Mouse (Mus musculus) liver, embryonic 11.5 days (tissue): Measurements from ENCODE around the gene Cnbp. TPM values are rescaled to one million over a fixed set of nuclear protein-coding genes. Genes with fewer than 3 reads are reported as not detected.

Source experiments
- ATAC-seq: fragments of 200-750 bp; cut with Nextera tagmentation; replicated peaks from 2 replicates; pipeline ENCODE4 v1.8.0; 2017; ENCODE audit warnings: moderate number of reproducible peaks, mild to moderate bottlenecking, moderate TSS enrichment, moderate library complexity; ENCODE audit not compliant: low FRiP score
- DNase-seq: peaks from one replicate; pipeline ENCODE4 v3.0.0-alpha.2; 2017; ENCODE audit warnings: low spot score
- H3K27ac ChIP-seq: fragments of 300-500 bp; sonication (generic); 2 replicates; pipeline ENCODE4 v1.5.1; 2014; ENCODE audit warnings: mild to moderate bottlenecking, low read depth, low read length, control low read depth
- H3K27me3 ChIP-seq: fragments of 300-500 bp; sonication (generic); replicated peaks from 2 replicates; pipeline ENCODE4 v1.6.1; 2014; ENCODE audit warnings: low read length, mixed read lengths; ENCODE audit not compliant: control insufficient read depth, insufficient read depth
- H3K36me3 ChIP-seq: fragments of 300-500 bp; sonication (generic); 2 replicates; pipeline ENCODE4 v1.6.1; 2014; ENCODE audit warnings: mild to moderate bottlenecking, low read length, moderate library complexity, mixed read lengths; ENCODE audit not compliant: control insufficient read depth, insufficient read depth
- H3K4me1 ChIP-seq: fragments of 300-500 bp; sonication (generic); replicated peaks from 2 replicates; pipeline ENCODE4 v1.6.1; 2014; ENCODE audit warnings: low read length, mixed read lengths; ENCODE audit not compliant: control insufficient read depth, insufficient read depth
- H3K4me2 ChIP-seq: fragments of 300-500 bp; sonication (generic); 2 replicates; pipeline ENCODE4 v1.6.1; 2014; ENCODE audit warnings: mild to moderate bottlenecking, control low read depth, moderate library complexity
- H3K4me3 ChIP-seq: fragments of 300-500 bp; sonication (generic); 2 replicates; pipeline ENCODE4 v1.5.1; 2014; ENCODE audit warnings: low read depth, low read length, control low read depth
- H3K9ac ChIP-seq: fragments of 300-500 bp; sonication (generic); 2 replicates; pipeline ENCODE4 v1.6.1; 2014; ENCODE audit warnings: low read depth, low read length, control low read depth
- H3K9me3 ChIP-seq: fragments of 300-500 bp; sonication (generic); 2 replicates; pipeline ENCODE4 v1.6.1; 2016; ENCODE audit warnings: low read length, inconsistent platforms, mixed read lengths; ENCODE audit not compliant: control insufficient read depth
- WGBS: fragments of 180-500 bp; shearing (Covaris S2); extraction: QIAGEN DNeasy Blood & Tissue Kit; methylation state at CpG from one replicate; pipeline ENCODE4 v1.1.7; 2014; 5-methylcytosine and 5-hydroxymethylcytosine counted together
- polyA plus RNA-seq: library from polyadenylated mRNA; unstranded; fragments of >200 nt; fragmentation: Nextera tagmentation; extraction: Ambion mirVana; gene quantifications from 2 replicates; pipeline ENCODE4 v1.2.1, GENCODE M21; 2014

The Cnbp gene
- polyA plus RNA-seq, 1 experiment from 2014 or later, result 1,371 TPM

DNA sequence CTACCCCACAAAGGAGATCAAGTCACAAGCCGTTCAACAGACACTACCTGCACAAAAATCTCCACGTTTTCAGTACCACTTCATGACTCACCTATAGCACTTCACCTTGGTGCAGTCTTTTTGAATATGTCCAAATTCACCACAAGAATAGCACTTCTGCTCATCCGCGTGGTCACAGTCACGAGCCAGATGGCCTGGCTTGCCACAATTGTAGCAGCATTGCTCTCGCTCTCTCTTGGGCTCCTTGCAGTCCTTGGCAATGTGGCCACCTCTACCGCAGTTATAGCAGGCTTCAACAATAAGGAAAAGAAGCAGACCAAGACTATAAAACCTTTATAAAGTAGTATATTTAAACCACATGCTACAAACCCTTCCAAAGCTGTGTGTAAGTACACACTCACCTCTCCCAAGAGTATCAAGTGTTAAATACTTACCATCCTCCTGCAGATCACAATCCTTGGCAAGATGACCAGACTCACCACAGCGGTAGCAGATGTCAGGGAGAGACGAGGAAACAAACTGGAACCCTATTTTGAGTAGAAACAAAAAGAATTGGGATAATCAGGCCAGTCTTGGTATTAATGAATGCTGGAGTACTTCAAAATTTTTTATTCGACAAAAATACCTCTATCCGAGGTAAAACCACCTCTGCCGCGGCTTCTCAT, 5.7 kb downstream of the Cnbp start:
- no peak for DNase-seq
- Histone ChIP-seq H3K4me2 (no peak overlapping the region), H3K27me3 (no peaks in the 10 kb centered on the region), H3K27ac (no peak overlapping the region), H3K36me3 (peaks cover 46% of the 10 kb centered on the region), H3K4me3 (no peak overlapping the region), H3K9me3 (no peaks in the 10 kb centered on the region), H3K4me1 (peaks cover 17% of the 10 kb centered on the region), H3K9ac (no peak overlapping the region)
- ATAC-seq, result no peak
- 89% methylated on average over 13 of the region's 13 CpGs for WGBS

DNA sequence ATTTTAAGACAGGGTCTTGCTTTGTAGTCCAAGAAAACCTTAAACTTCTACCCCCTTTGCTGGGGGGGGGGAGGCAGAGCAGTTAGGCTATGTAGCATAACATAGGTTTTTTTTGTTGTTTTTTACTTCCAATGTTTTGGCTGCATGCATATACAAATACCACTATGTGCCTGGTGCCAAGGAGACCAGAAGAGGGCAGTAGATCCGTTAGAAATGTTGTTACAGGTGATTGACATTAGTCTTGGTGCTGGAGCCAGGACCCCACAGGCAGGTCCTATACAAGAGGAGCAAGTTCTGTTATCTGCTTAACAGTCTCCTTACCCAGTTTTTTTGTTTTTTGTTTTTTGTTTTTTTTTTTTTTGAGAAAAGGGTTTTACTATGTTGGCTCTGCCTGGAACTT, 8.7 kb downstream of the Cnbp start:
- ATAC-seq (no peak), DNase-seq (no peak)
- no peak overlapping the region for H3K4me2 ChIP-seq
- H3K27ac ChIP-seq, result no peak overlapping the region
- WGBS, result 8% methylated on average over 1 of the region's 1 CpGs
- no peak overlapping the region for H3K9ac ChIP-seq
- H3K4me3 ChIP-seq, result no peak overlapping the region
- no peaks in the 10 kb centered on the region for H3K9me3 ChIP-seq
- peaks cover 12% of the 10 kb centered on the region for H3K4me1 ChIP-seq
- H3K27me3 ChIP-seq, result no peaks in the 10 kb centered on the region
- peaks cover 35% of the 10 kb centered on the region for H3K36me3 ChIP-seq

DNA sequence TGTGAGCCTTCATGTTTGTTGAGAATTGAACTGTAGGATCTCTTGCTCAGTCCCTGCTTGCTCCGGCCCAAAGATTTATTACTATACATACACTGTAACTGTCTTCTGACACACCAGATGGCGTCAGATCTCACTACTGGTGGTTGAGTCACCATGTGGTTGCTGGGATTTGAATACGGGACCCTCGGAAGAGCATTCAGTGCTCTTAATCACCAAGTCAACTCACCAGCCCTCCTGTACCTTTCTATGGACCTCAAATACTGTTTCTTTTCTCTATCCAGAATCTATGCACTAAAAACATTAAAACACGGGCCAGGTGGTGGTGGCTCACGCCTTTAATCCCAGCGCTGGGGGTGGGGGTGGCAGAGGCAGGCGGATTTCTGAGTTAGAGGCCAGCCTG, 9.3 kb downstream of the Cnbp start:
- no peaks in the 10 kb centered on the region for H3K27me3 ChIP-seq

DNA sequence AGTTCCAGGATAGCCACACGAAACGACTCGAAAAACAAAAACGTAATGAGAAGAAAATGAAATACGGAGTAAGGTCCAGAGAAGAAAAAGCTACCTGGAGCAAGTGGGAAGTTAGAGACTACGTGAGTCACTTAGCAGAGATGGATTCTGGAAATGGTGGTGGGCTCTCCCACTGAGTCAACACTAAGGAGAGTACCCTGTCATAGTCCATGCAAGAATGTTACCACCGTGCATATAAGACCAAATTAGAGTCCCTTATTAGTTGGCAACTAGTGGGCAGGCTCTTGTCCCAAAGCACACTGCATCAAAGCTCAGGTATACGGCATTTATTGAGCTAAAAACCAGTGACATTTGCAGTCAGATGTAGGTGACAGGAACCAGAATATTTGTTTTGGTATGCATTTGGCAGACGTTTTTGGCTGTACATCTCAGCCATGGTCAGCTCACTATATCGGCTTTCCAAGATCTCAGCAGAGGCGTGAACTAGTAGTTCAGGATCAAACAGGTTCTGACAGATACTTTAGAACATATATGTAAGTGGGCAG, 11.0 kb downstream of the Cnbp start:
- no peak for ATAC-seq
- DNase-seq, result no peak
- Histone ChIP-seq H3K9me3 (no peaks in the 10 kb centered on the region), H3K27ac (peak overlapping the region; percentile 89), H3K4me1 (peaks cover 10% of the 10 kb centered on the region), H3K27me3 (no peaks in the 10 kb centered on the region), H3K36me3 (peaks cover 26% of the 10 kb centered on the region), H3K9ac (peak overlapping the region; percentile 67), H3K4me3 (peak overlapping the region; percentile 78; the same call in 1 of the 2 replicates), H3K4me2 (peak overlapping the region; percentile 67)
- WGBS, result 55% methylated on average over 11 of the region's 11 CpGs

More for the DNA sequence above, 9.3 kb downstream of the Cnbp start:
- Histone ChIP-seq H3K4me3 (no peak overlapping the region), H3K4me1 (peaks cover 10% of the 10 kb centered on the region), H3K27ac (no peak overlapping the region), H3K4me2 (no peak overlapping the region), H3K9ac (no peak overlapping the region), H3K9me3 (no peaks in the 10 kb centered on the region), H3K36me3 (peaks cover 31% of the 10 kb centered on the region)
- WGBS, result 76% methylated on average over 8 of the region's 8 CpGs
- ATAC-seq (no peak), DNase-seq (no peak)

DNA sequence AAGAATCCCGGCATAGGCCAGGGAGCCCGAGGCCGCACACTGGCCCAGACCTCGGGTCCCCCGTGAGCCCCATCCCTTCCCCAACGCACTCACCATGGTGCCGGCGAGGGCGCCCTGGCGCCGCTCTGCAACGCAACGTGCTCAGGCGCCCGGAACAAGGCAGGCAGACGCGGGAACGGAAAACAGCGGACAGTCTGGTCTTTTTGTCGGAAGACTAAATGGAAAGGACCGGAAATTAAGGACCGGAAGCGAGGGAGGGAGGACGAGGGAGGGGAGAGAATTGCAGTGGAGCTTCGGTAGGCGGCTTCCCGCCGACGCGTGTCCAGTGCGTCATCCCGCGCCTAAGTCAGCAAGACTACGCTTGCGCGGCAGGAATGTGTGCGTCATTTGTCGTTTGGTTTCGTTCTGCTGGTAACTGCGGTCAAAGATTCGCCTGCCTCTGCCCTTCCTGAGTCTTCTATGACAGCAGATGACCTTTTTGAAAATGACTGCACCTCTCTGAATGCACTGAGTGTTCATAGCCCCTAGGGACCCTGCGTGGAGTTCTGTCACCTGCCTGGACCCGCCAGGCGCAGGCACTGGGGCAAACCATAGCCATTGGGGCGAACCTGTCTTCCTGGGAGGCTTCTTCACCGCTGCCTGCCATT, 12.2 kb downstream of the Cnbp start, which contains the start of gene Isy1:
Gene Isy1, minus strand, starts transcription at position 248 of the 647 bp plus-strand sequence.
- no peaks in the 10 kb centered on the region for H3K9me3 ChIP-seq
- ATAC-seq, result peak; percentile 94
- peaks cover 19% of the 10 kb centered on the region for H3K36me3 ChIP-seq
- H3K9ac ChIP-seq, result peak within 1 kb of the TSS; percentile 87
- WGBS, result 0% methylated on average over 46 of the region's 46 CpGs
- peak; percentile 94 for DNase-seq
- peak within 1 kb of the TSS; percentile 89 for H3K27ac ChIP-seq
- peaks cover 10% of the 10 kb centered on the region for H3K4me1 ChIP-seq
- H3K27me3 ChIP-seq, result no peaks in the 10 kb centered on the region
- peak within 1 kb of the TSS; percentile 78 for H3K4me3 ChIP-seq
- H3K4me2 ChIP-seq, result peak within 1 kb of the TSS; percentile 67

DNA sequence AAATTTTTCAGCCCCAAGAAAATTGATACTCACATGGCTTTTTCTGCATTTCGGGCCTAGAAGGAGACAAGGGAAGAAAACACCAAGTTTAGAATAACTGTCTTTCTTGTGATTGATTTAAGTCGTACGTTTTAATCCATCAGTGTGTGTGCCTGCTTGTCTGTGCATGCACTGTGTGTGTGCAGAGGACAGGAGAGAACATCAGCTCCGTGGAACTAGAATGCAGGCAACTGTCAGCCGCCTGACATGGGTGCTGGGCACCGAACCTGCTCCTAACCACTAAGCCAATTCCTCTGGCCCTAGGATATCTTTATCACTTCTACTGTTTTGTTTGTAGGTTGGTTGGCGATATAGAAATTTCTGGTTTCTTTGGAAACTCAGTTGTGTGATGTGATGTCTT, 15.2 kb downstream of the Cnbp start, which contains the start of gene Gm45140:
Gene Gm45140, minus strand, starts transcription at position 101 of the 400 bp plus-strand sequence.
- 91% methylated on average over 7 of the region's 7 CpGs for WGBS
- no peaks in the 10 kb centered on the region for H3K9me3 ChIP-seq
- H3K9ac ChIP-seq, result no peak within 1 kb of the TSS
- DNase-seq, result no peak
- no peak within 1 kb of the TSS for H3K4me3 ChIP-seq
- H3K4me2 ChIP-seq, result no peak within 1 kb of the TSS
- peaks cover 11% of the 10 kb centered on the region for H3K36me3 ChIP-seq
- no peak for ATAC-seq
- no peaks in the 10 kb centered on the region for H3K27me3 ChIP-seq
- H3K4me1 ChIP-seq, result peaks cover 10% of the 10 kb centered on the region
- no peak within 1 kb of the TSS for H3K27ac ChIP-seq

DNA sequence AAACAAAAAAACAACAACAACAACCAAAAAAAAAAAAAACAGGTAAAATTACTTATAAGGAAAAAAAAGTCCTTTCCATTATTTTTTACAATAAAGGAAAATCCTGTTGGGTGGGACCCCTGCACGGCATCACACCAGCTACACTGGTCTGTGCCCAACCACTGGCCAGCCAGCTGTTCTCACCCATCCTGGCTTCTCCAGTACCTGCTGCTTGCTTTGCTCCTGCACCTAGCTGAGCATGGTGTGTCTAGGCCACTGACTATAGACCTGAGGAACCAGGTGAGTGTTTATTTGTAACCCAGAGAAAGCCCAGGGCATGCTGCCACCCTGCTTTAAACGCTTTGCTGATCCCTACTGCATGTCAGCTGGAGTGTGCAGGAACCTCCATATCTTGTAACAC, 30.5 kb downstream of the Cnbp start:
- H3K36me3 ChIP-seq, result peaks cover 44% of the 10 kb centered on the region
- H3K4me1 ChIP-seq, result no peaks in the 10 kb centered on the region
- no peak overlapping the region for H3K9ac ChIP-seq
- no peaks in the 10 kb centered on the region for H3K27me3 ChIP-seq
- no peak overlapping the region for H3K4me3 ChIP-seq
- no peak overlapping the region for H3K27ac ChIP-seq
- ATAC-seq (no peak), DNase-seq (no peak)
- no peak overlapping the region for H3K4me2 ChIP-seq
- H3K9me3 ChIP-seq, result no peaks in the 10 kb centered on the region
- WGBS, result 95% methylated on average over 2 of the region's 2 CpGs

DNA sequence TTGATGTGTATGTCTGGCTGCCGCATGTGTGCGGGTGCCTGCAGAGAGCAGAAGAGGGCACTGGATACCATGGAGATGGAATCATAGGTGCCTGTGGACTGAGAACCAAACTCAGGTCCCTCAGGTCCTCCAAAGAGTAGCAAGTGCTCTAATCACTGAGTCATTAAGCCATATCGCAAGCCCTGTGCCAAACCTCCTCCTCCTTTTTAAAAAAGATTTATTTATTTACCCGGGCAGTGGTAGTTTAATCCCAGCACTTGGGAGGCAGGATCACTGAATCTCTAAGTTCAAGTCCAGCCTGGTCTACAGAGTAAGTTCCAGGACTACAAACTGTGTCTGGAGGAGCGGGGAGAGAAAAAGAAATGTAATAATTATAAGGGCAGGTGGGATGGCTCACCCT, 36.4 kb downstream of the Cnbp start:
- no peak overlapping the region for H3K4me2 ChIP-seq
- ATAC-seq, result no peak
- H3K4me3 ChIP-seq, result no peak overlapping the region
- DNase-seq, result no peak
- H3K4me1 ChIP-seq, result peaks cover 16% of the 10 kb centered on the region
- 92% methylated on average over 5 of the region's 5 CpGs for WGBS
- H3K36me3 ChIP-seq, result peaks cover 29% of the 10 kb centered on the region
- no peak overlapping the region for H3K27ac ChIP-seq
- no peak overlapping the region for H3K9ac ChIP-seq
- no peaks in the 10 kb centered on the region for H3K9me3 ChIP-seq
- H3K27me3 ChIP-seq, result no peaks in the 10 kb centered on the region
